Mouse (Mus musculus) heart, embryonic 10.5 days (tissue): ENCODE data around the gene Phkg1. TPM values are rescaled to one million over a fixed set of nuclear protein-coding genes. Genes with fewer than 3 reads are reported as not detected.

Experiments used
- DNase-seq: peaks from one replicate; pipeline ENCODE4 v3.0.0-alpha.2; 2017; ENCODE audit warnings: low spot score
- H3K27ac ChIP-seq: fragments of 300-500 bp; sonication (generic); 2 replicates; pipeline ENCODE4 v1.5.1; 2016; ENCODE audit warnings: mild to moderate bottlenecking
- H3K27me3 ChIP-seq: fragments of 300-500 bp; sonication (generic); 2 replicates; pipeline ENCODE4 v1.6.1; 2016; ENCODE audit warnings: mild to moderate bottlenecking; ENCODE audit not compliant: poor library complexity, insufficient read depth, severe bottlenecking
- H3K36me3 ChIP-seq: fragments of 300-500 bp; sonication (generic); 2 replicates; pipeline ENCODE4 v1.6.1; 2016; ENCODE audit warnings: mild to moderate bottlenecking, moderate library complexity
- H3K4me1 ChIP-seq: fragments of 300-500 bp; sonication (generic); 2 replicates; pipeline ENCODE4 v1.6.1; 2016; ENCODE audit warnings: mild to moderate bottlenecking
- H3K4me3 ChIP-seq: fragments of 300-500 bp; sonication (generic); 2 replicates; pipeline ENCODE4 v1.5.1; 2016; ENCODE audit warnings: mild to moderate bottlenecking, moderate library complexity
- H3K9me3 ChIP-seq: fragments of 300-500 bp; sonication (generic); 2 replicates; pipeline ENCODE4 v1.6.1; 2016; ENCODE audit warnings: mild to moderate bottlenecking, moderate library complexity
- WGBS: fragments of 180-500 bp; shearing (Covaris S2); methylation state at CpG from one replicate; pipeline ENCODE4 v1.1.7; 2016; 5-methylcytosine and 5-hydroxymethylcytosine counted together
- polyA plus RNA-seq: library from polyadenylated mRNA; unstranded; fragments of >200 nt; fragmentation: Nextera tagmentation; extraction: Ambion mirVana; gene quantifications from 2 replicates; pipeline ENCODE4 v1.2.1, GENCODE M21; 2016

Phkg1 gene
- polyA plus RNA-seq, 1 experiment from 2014 or later, result 0.53 TPM

GRCm38 (mm10) chr5:129886911-129887636 lies 11.3 kb downstream of the Phkg1 start, which contains the start of gene Chchd2:
Gene Chchd2, minus strand, starts transcription at chr5:129887470.
- no peaks in the 10 kb centered on the region for H3K9me3 ChIP-seq
- H3K4me3 ChIP-seq, result peak within 1 kb of the TSS; percentile 93
- DNase-seq, result peak; percentile 98
- WGBS, result under 1% methylated on average over 46 of the region's 46 CpGs
- H3K27me3 ChIP-seq, result no peaks in the 10 kb centered on the region
- H3K27ac ChIP-seq, result peak within 1 kb of the TSS; percentile 97
- H3K4me1 ChIP-seq, result peaks cover 5% of the 10 kb centered on the region; the same call in 1 of the 2 replicates
- H3K36me3 ChIP-seq, result peaks cover 26% of the 10 kb centered on the region

GRCm38 (mm10) chr5:129886271-129886670 lies 12.1 kb downstream of the Phkg1 start:
- H3K4me1 ChIP-seq, result peaks cover 5% of the 10 kb centered on the region; the same call in 1 of the 2 replicates
- peak overlapping the region; percentile 97 for H3K27ac ChIP-seq
- WGBS, result 36% methylated on average over 10 of the region's 10 CpGs
- H3K27me3 ChIP-seq, result no peaks in the 10 kb centered on the region
- DNase-seq, result no peak
- H3K4me3 ChIP-seq, result peak overlapping the region; percentile 93
- H3K36me3 ChIP-seq, result peaks cover 34% of the 10 kb centered on the region
- no peaks in the 10 kb centered on the region for H3K9me3 ChIP-seq

- whole genome bisulfite sequencing, result 70% methylated on average over 3 of the region's 3 CpGs
- no peaks in the 10 kb centered on the region for H3K9me3 ChIP-seq
- peaks cover 11% of the 10 kb centered on the region for H3K4me1 ChIP-seq
Observed at GRCm38 (mm10) chr5:129879888-129880287, 18.5 kb downstream of the Phkg1 start.

GRCm38 (mm10) chr5:129878946-129879345 lies 19.4 kb downstream of the Phkg1 start:
- Histone ChIP-seq H3K27ac (no peak overlapping the region), H3K36me3 (peaks cover 34% of the 10 kb centered on the region), H3K27me3 (no peaks in the 10 kb centered on the region), H3K4me3 (no peak overlapping the region), H3K9me3 (no peaks in the 10 kb centered on the region), H3K4me1 (peaks cover 11% of the 10 kb centered on the region)
- WGBS, result 26% methylated on average over 2 of the region's 2 CpGs
- DNase-seq, result no peak

More at GRCm38 (mm10) chr5:129879888-129880287, 18.5 kb downstream of the Phkg1 start:
- H3K4me3 ChIP-seq, result no peak overlapping the region
- H3K27me3 ChIP-seq, result no peaks in the 10 kb centered on the region
- H3K27ac ChIP-seq, result no peak overlapping the region
- no peak for DNase-seq
- H3K36me3 ChIP-seq, result peaks cover 43% of the 10 kb centered on the region

GRCm38 (mm10) chr5:129877731-129878455 lies 20.5 kb downstream of the Phkg1 start:
- Histone ChIP-seq H3K9me3 (no peaks in the 10 kb centered on the region), H3K27me3 (no peaks in the 10 kb centered on the region), H3K4me1 (peaks cover 11% of the 10 kb centered on the region), H3K36me3 (peaks cover 26% of the 10 kb centered on the region), H3K4me3 (no peak overlapping the region), H3K27ac (no peak overlapping the region)
- DNase-seq, result no peak
- 48% methylated on average over 9 of the region's 9 CpGs for WGBS

GRCm38 (mm10) chr5:129875098-129875497 lies 23.3 kb downstream of the Phkg1 start:
- Histone ChIP-seq H3K27me3 (no peaks in the 10 kb centered on the region), H3K9me3 (no peaks in the 10 kb centered on the region)
- DNase-seq, result no peak

GRCm38 (mm10) chr5:129873942-129874341 lies 24.4 kb downstream of the Phkg1 start:
- no peaks in the 10 kb centered on the region for H3K27me3 ChIP-seq
- no peak overlapping the region for H3K4me3 ChIP-seq
- no peak overlapping the region for H3K27ac ChIP-seq
- 76% methylated on average over 12 of the region's 12 CpGs for whole genome bisulfite sequencing
- H3K4me1 ChIP-seq, result peaks cover 11% of the 10 kb centered on the region
- no peaks in the 10 kb centered on the region for H3K36me3 ChIP-seq
- no peak for DNase-seq
- H3K9me3 ChIP-seq, result no peaks in the 10 kb centered on the region

More at GRCm38 (mm10) chr5:129875098-129875497, 23.3 kb downstream of the Phkg1 start:
- Histone ChIP-seq H3K4me1 (peaks cover 11% of the 10 kb centered on the region), H3K4me3 (no peak overlapping the region), H3K36me3 (peaks cover 1% of the 10 kb centered on the region; the same call in 1 of the 2 replicates), H3K27ac (no peak overlapping the region)
- 75% methylated on average over 11 of the region's 11 CpGs for WGBS

- Histone ChIP-seq H3K27me3 (no peaks in the 10 kb centered on the region), H3K4me3 (no peak overlapping the region), H3K36me3 (no peaks in the 10 kb centered on the region), H3K4me1 (no peaks in the 10 kb centered on the region), H3K9me3 (no peaks in the 10 kb centered on the region), H3K27ac (no peak overlapping the region)
- DNase-seq, result no peak
- 78% methylated on average over 2 of the region's 2 CpGs for WGBS
Observed at GRCm38 (mm10) chr5:129871238-129871637, 27.1 kb downstream of the Phkg1 start.

GRCm38 (mm10) chr5:129869238-129869995 lies 28.9 kb downstream of the Phkg1 start:
- Histone ChIP-seq H3K36me3 (no peaks in the 10 kb centered on the region), H3K4me3 (no peak overlapping the region), H3K27me3 (no peaks in the 10 kb centered on the region), H3K4me1 (no peaks in the 10 kb centered on the region), H3K27ac (no peak overlapping the region), H3K9me3 (no peaks in the 10 kb centered on the region)
- WGBS, result 89% methylated on average over 19 of the region's 19 CpGs
- DNase-seq, result no peak

GRCm38 (mm10) chr5:129865841-129866240 lies 32.5 kb downstream of the Phkg1 start:
- no peak overlapping the region for H3K27ac ChIP-seq
- H3K9me3 ChIP-seq, result no peaks in the 10 kb centered on the region
- peaks cover 4% of the 10 kb centered on the region; the same call in 1 of the 2 replicates for H3K4me1 ChIP-seq
- no peak for DNase-seq
- H3K27me3 ChIP-seq, result no peaks in the 10 kb centered on the region
- H3K4me3 ChIP-seq, result no peak overlapping the region
- H3K36me3 ChIP-seq, result peaks cover 19% of the 10 kb centered on the region
- 78% methylated on average over 12 of the region's 12 CpGs for WGBS

GRCm38 (mm10) chr5:129864467-129864866 lies 33.9 kb downstream of the Phkg1 start:
- no peaks in the 10 kb centered on the region for H3K9me3 ChIP-seq
- DNase-seq, result peak; percentile 79

GRCm38 (mm10) chr5:129862325-129862724 lies 36.0 kb downstream of the Phkg1 start:
- 96% methylated on average over 6 of the region's 6 CpGs for WGBS

More at GRCm38 (mm10) chr5:129864467-129864866, 33.9 kb downstream of the Phkg1 start:
- WGBS, result 10% methylated on average over 18 of the region's 18 CpGs
- H3K4me3 ChIP-seq, result peak overlapping the region; percentile 34
- H3K27ac ChIP-seq, result no peak overlapping the region; the same call in 1 of the 2 replicates
- no peaks in the 10 kb centered on the region for H3K27me3 ChIP-seq
- peaks cover 33% of the 10 kb centered on the region for H3K36me3 ChIP-seq
- peaks cover 4% of the 10 kb centered on the region; the same call in 1 of the 2 replicates for H3K4me1 ChIP-seq

More at GRCm38 (mm10) chr5:129862325-129862724, 36.0 kb downstream of the Phkg1 start:
- Histone ChIP-seq H3K36me3 (peaks cover 48% of the 10 kb centered on the region), H3K9me3 (no peaks in the 10 kb centered on the region), H3K27me3 (no peaks in the 10 kb centered on the region), H3K4me1 (peaks cover 4% of the 10 kb centered on the region; the same call in 1 of the 2 replicates), H3K4me3 (no peak overlapping the region), H3K27ac (no peak overlapping the region)
- no peak for DNase-seq
